In the genomic region with DNA sequence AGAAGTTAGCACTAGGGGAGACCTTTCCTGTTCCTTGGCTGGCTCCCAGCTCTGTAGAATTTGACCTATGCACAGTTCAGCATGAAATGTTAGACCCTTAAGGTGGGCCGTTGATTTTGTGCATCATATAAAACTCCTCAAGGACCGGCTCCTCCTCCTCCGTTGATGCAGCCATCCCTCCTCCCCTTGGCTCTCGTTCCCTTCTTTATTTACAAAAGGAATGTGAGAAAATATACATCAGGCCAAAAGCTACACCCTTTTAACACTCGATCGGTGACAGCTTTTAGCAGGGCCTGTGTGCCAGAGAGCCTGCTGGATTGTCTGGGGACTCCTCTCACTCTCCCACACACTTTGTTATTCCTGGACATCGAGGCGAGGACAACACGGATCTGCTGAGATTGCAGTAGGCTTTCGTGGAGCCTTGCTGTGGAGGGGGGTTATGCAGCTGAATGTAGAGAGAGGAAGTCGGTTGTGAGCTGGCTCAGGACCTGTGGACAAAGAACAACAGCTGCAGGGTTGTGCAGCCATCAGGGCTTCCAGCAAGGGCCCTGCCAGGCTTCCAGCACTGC, we compare ENCODE assay signal across 9 mouse cellular contexts. TPM values are rescaled to one million over a fixed set of nuclear protein-coding genes. Genes with fewer than 3 reads are reported as not detected.
A peak's percentile ranks its signal among the peaks of the same experiment; 100 is the strongest.
DNase-seq lines count a peak whose midpoint lies in the region; ATAC-seq and TF ChIP-seq lines count a peak whose summit lies in the region.
"Had no signal": no experiment of that assay in that cellular context is flagged by ENCODE, and none has a peak within 500 bp of the region (broad histone marks: within the 10 kb centered on the region; RNA-seq: fewer than 3 reads in every experiment).

No protein-coding gene starts in this region.

- H3K4me3 ChIP-seq in lung, embryonic 14.5 days (ENCODE audit: low read depth, low read length) = no peak overlapping the region
- H3K4me3 ChIP-seq in intestine, postnatal 0 days (ENCODE audit: low read depth, low read length) = no peak overlapping the region
- no peak overlapping the region for H3K4me3 ChIP-seq in limb, embryonic 10.5 days
- no peak overlapping the region for H3K4me3 ChIP-seq in thymus, adult 2 months (ENCODE audit: control insufficient read depth, insufficient read depth, low read length)
- H3K4me3 ChIP-seq: midbrain, embryonic 12.5 days had no signal

- 0 out of 2 replicates have a peak overlapping the region, but pooled peaks have one; percentile 6 for H3K9ac ChIP-seq in lung, embryonic 14.5 days
- H3K9ac ChIP-seq in intestine, postnatal 0 days (ENCODE audit: low read depth, low read length) = no peak overlapping the region
- H3K9ac ChIP-seq: midbrain, embryonic 12.5 days had no signal

- no peaks in the 10 kb centered on the region for H3K9me3 ChIP-seq in lung, embryonic 14.5 days (ENCODE audit: low read depth, low read length)
- H3K9me3 ChIP-seq in intestine, postnatal 0 days (ENCODE audit: control insufficient read depth) = no peaks in the 10 kb centered on the region
- no peaks in the 10 kb centered on the region for H3K9me3 ChIP-seq in limb, embryonic 10.5 days (replicated peaks)
- H3K9me3 ChIP-seq: midbrain, embryonic 12.5 days had no signal

- H3K4me2 ChIP-seq in lung, embryonic 14.5 days = peak overlapping the region; percentile 45
- peak overlapping the region; percentile 24; the same call in 1 of the 2 replicates for H3K4me2 ChIP-seq in intestine, postnatal 0 days (replicated peaks; ENCODE audit: low read depth)
- H3K4me2 ChIP-seq: midbrain, embryonic 12.5 days had no signal

- 5% methylated on average over 11 of the region's 11 CpGs for WGBS in lung, embryonic 14.5 days
- WGBS in intestine, postnatal 0 days = 37% methylated on average over 11 of the region's 11 CpGs
- 73% methylated on average over 11 of the region's 11 CpGs for WGBS in limb, embryonic 10.5 days
- WGBS in thymus, adult 2 months = 67% methylated on average over 11 of the region's 11 CpGs

- peaks cover 10% of the 10 kb centered on the region; the same call in 1 of the 2 replicates for H3K4me1 ChIP-seq in lung, embryonic 14.5 days (ENCODE audit: insufficient read depth)
- peaks cover 8% of the 10 kb centered on the region; the same call in 1 of the 2 replicates for H3K4me1 ChIP-seq in intestine, postnatal 0 days (replicated peaks; ENCODE audit: control insufficient read depth, insufficient read depth, low read length)
- H3K4me1 ChIP-seq in limb, embryonic 10.5 days = peaks cover 61% of the 10 kb centered on the region
- H3K4me1 ChIP-seq in thymus, adult 2 months (replicated peaks; ENCODE audit: control insufficient read depth, insufficient read depth, low read length) = no peaks in the 10 kb centered on the region
- H3K4me1 ChIP-seq: midbrain, embryonic 12.5 days had no signal

- H3K27me3 ChIP-seq in lung, embryonic 14.5 days (ENCODE audit: insufficient read depth, low read length) = no peaks in the 10 kb centered on the region
- no peaks in the 10 kb centered on the region for H3K27me3 ChIP-seq in intestine, postnatal 0 days (replicated peaks; ENCODE audit: control insufficient read depth, insufficient read depth, low read length)
- no peaks in the 10 kb centered on the region for H3K27me3 ChIP-seq in limb, embryonic 10.5 days (ENCODE audit: low read depth, poor library complexity, severe bottlenecking)
- no peaks in the 10 kb centered on the region for H3K27me3 ChIP-seq in thymus, adult 2 months (ENCODE audit: control insufficient read depth, insufficient read depth, low read length)
- H3K27me3 ChIP-seq: midbrain, embryonic 12.5 days had no signal

- TF ChIP-seq POLR2A in thymus, adult 2 months (IDR thresholded peaks at IDR 0.05; ENCODE audit: control insufficient read depth, extremely low read depth, insufficient read depth, low read length, poor library complexity) = no peak

- H3K27ac ChIP-seq in lung, embryonic 14.5 days (ENCODE audit: low read depth) = peak overlapping the region; percentile 81
- H3K27ac ChIP-seq in intestine, postnatal 0 days (ENCODE audit: low read depth, low read length) = peak overlapping the region; percentile 74
- peak overlapping the region; percentile 79 for H3K27ac ChIP-seq in limb, embryonic 10.5 days
- H3K27ac ChIP-seq in thymus, adult 2 months (ENCODE audit: control insufficient read depth, insufficient read depth, low read length) = no peak overlapping the region
- H3K27ac ChIP-seq: midbrain, embryonic 12.5 days had no signal

- TF ChIP-seq CTCF in lung, embryonic 14.5 days (IDR thresholded peaks at IDR 0.05; ENCODE audit: low read depth) = no peak
- TF ChIP-seq CTCF in intestine, postnatal 0 days (IDR thresholded peaks at IDR 0.05; ENCODE audit: low read depth) = no peak
- no peak for TF ChIP-seq CTCF in thymus, adult 2 months (IDR thresholded peaks at IDR 0.05; ENCODE audit: borderline replicate concordance, control insufficient read depth, extremely low read depth, insufficient read depth, low read length, poor library complexity)

- H3K36me3 ChIP-seq in lung, embryonic 14.5 days (ENCODE audit: insufficient read depth) = peaks cover 34% of the 10 kb centered on the region
- peaks cover 37% of the 10 kb centered on the region for H3K36me3 ChIP-seq in intestine, postnatal 0 days (ENCODE audit: control insufficient read depth, insufficient read depth)
- peaks cover 71% of the 10 kb centered on the region for H3K36me3 ChIP-seq in limb, embryonic 10.5 days
- H3K36me3 ChIP-seq in thymus, adult 2 months (ENCODE audit: control insufficient read depth, insufficient read depth, low read length) = no peaks in the 10 kb centered on the region; the same call in 1 of the 2 replicates

- peak; percentile 86 for ATAC-seq in lung, embryonic 14.5 days (ENCODE audit: insufficient read depth)
- ATAC-seq in intestine, postnatal 0 days = no peak

- DNase-seq in lung, embryonic 14.5 days = peak; percentile 80
- DNase-seq in lung, postnatal 25 days (ENCODE audit: low spot score) = no peak
- DNase-seq in heart, adult 18-20 months = peak; percentile 45 to 75
- no peak for DNase-seq in limb, embryonic 10.5 days (ENCODE audit: low spot score)
- peak; percentile 17 for DNase-seq in right cerebral cortex, postnatal 14 days
- no peak for DNase-seq in thymus, adult 2 months
- DNase-seq in adrenal gland, adult 18-20 months (ENCODE audit: low spot score in 2 of 2) = no peak

RNA-seq across cellular contexts. Expression of a gene that starts 56.5 kb away (rescaled TPM):
- polyA plus RNA-seq in lung, embryonic 14.5 days (2014; fragmentation: Nextera tagmentation; extraction: Ambion mirVana) = not detected in 2 replicates
- total RNA-seq in heart, adult 18-20 months (2021) = not detected
- polyA plus RNA-seq in intestine, postnatal 0 days (2015; fragmentation: Nextera tagmentation; extraction: Ambion mirVana) = not detected in 2 replicates
- polyA plus RNA-seq in limb, embryonic 10.5 days (2016; fragmentation: Nextera tagmentation; extraction: Ambion mirVana) = not detected in 2 replicates
- polyA plus RNA-seq in thymus, adult 2 months (2012; rRNA removed) = not detected in 2 replicates
- total RNA-seq in adrenal gland, adult 18-20 months (2021) = not detected
- polyA plus RNA-seq: midbrain, embryonic 12.5 days had no signal

Comparison
In these comparisons a context has a peak if more than half of its experiments do, and no peak if none do; other contexts are left out.
1. DNase-seq: peak in lung, embryonic 14.5 days (single experiment), heart, adult 18-20 months (2 of 2) and right cerebral cortex, postnatal 14 days (single experiment); none in lung, postnatal 25 days (single experiment), limb, embryonic 10.5 days (single experiment), thymus, adult 2 months (single experiment) and adrenal gland, adult 18-20 months (0 of 2).